Mouse (Mus musculus) intestine, embryonic 15.5 days (tissue): Measurements from ENCODE around the gene Foxn1. TPM values are rescaled to one million over a fixed set of nuclear protein-coding genes. Genes with fewer than 3 reads are reported as not detected.

ENCODE experiments used
- ATAC-seq: fragments of 200-750 bp; cut with Nextera tagmentation; 2 replicates; pipeline ENCODE4 v1.8.0; 2017; ENCODE audit warnings: moderate TSS enrichment, moderate library complexity
- H3K27ac ChIP-seq: fragments of 300-500 bp; sonication (generic); 2 replicates; pipeline ENCODE4 v1.5.1; 2015; ENCODE audit warnings: mild to moderate bottlenecking, inconsistent platforms
- H3K27me3 ChIP-seq: fragments of 300-500 bp; sonication (generic); replicated peaks from 2 replicates; pipeline ENCODE4 v1.6.1; 2015; ENCODE audit warnings: inconsistent platforms
- H3K36me3 ChIP-seq: fragments of 300-500 bp; sonication (generic); 2 replicates; pipeline ENCODE4 v1.6.1; 2015; ENCODE audit warnings: inconsistent platforms
- H3K4me1 ChIP-seq: fragments of 300-500 bp; sonication (generic); replicated peaks from 2 replicates; pipeline ENCODE4 v1.6.1; 2015; ENCODE audit warnings: inconsistent platforms
- H3K4me2 ChIP-seq: fragments of 300-500 bp; sonication (generic); replicated peaks from 2 replicates; pipeline ENCODE4 v1.6.1; 2015; ENCODE audit warnings: mild to moderate bottlenecking, inconsistent platforms
- H3K4me3 ChIP-seq: fragments of 300-500 bp; sonication (generic); replicated peaks from 2 replicates; pipeline ENCODE4 v1.5.1; 2015; ENCODE audit warnings: inconsistent platforms
- H3K9ac ChIP-seq: fragments of 300-500 bp; sonication (generic); 2 replicates; pipeline ENCODE4 v1.6.1; 2015; ENCODE audit warnings: inconsistent platforms
- H3K9me3 ChIP-seq: fragments of 300-500 bp; sonication (generic); 2 replicates; pipeline ENCODE4 v1.6.1; 2016; ENCODE audit warnings: inconsistent platforms
- WGBS: fragments of 180-500 bp; shearing (Covaris S2); methylation state at CpG from one replicate; pipeline ENCODE4 v1.1.7; 2015; 5-methylcytosine and 5-hydroxymethylcytosine counted together
- polyA plus RNA-seq: library from polyadenylated mRNA; unstranded; fragments of >200 nt; fragmentation: Nextera tagmentation; extraction: Ambion mirVana; gene quantifications from 2 replicates; pipeline ENCODE4 v1.2.1, GENCODE M21; 2015

Foxn1 gene
- not detected in 2 replicates for polyA plus RNA-seq

DNA sequence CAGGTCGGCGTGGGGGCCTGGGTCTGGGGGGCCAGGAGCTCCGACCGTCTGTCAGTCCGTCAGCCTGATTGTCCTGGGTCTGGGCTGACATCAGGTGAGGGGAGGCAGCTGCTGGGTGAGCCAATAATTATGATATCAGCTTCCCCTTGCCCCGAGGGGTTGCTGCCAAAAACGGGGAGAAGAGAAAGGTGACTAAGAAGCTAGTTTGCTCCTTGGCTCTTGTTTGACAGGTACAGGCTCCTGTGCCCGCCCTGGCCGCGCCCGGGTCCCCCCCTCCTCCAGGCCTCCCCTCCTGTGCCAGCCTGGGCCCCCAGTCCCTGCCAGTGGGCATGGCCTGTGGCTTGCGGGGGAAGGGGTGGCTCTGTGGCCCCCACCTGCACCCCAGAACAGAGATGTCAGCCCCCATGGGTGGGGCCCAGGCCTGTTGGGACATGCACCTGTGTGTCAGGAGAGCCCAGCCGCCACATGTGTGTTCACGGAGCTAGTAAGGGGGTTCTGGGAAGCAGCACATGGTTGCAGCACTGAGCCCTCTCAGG, at the start of gene Foxn1:
Gene Foxn1, minus strand, starts transcription at position 51 of the 536 bp plus-strand sequence.
- H3K36me3 ChIP-seq, result no peaks in the 10 kb centered on the region
- H3K27ac ChIP-seq, result no peak within 1 kb of the TSS
- whole genome bisulfite sequencing, result 83% methylated on average over 14 of the region's 14 CpGs
- ATAC-seq, result no peak
- 0 out of 2 replicates have a peak, but pooled peaks cover 2% of the 10 kb centered on the region for H3K4me1 ChIP-seq
- H3K4me3 ChIP-seq, result no peak within 1 kb of the TSS
- H3K4me2 ChIP-seq, result no peak within 1 kb of the TSS
- H3K9me3 ChIP-seq, result no peaks in the 10 kb centered on the region
- no peak within 1 kb of the TSS for H3K9ac ChIP-seq
- H3K27me3 ChIP-seq, result no peaks in the 10 kb centered on the region

GRCm38 (mm10) chr11:78435776-78436349, 49.5 kb upstream of the Foxn1 start:
- 0 out of 2 replicates have a peak overlapping the region, but pooled peaks have one; percentile 15 for H3K9ac ChIP-seq

GRCm38 (mm10) chr11:78434052-78434451, 47.7 kb upstream of the Foxn1 start:
- H3K4me1 ChIP-seq, result peaks cover 18% of the 10 kb centered on the region
- ATAC-seq, result peak; percentile 39
- H3K9ac ChIP-seq, result no peak overlapping the region
- H3K9me3 ChIP-seq, result no peaks in the 10 kb centered on the region
- no peak overlapping the region for H3K4me3 ChIP-seq
- peak overlapping the region; percentile 86 for H3K27ac ChIP-seq
- no peaks in the 10 kb centered on the region for H3K27me3 ChIP-seq
- no peaks in the 10 kb centered on the region for H3K36me3 ChIP-seq
- H3K4me2 ChIP-seq, result no peak overlapping the region
- WGBS, result 34% methylated on average over 4 of the region's 4 CpGs

More at GRCm38 (mm10) chr11:78435776-78436349, 49.5 kb upstream of the Foxn1 start:
- Histone ChIP-seq H3K9me3 (no peaks in the 10 kb centered on the region), H3K36me3 (no peaks in the 10 kb centered on the region), H3K4me3 (no peak overlapping the region), H3K27me3 (no peaks in the 10 kb centered on the region), H3K4me1 (peaks cover 18% of the 10 kb centered on the region), H3K27ac (peak overlapping the region; percentile 86), H3K4me2 (peak overlapping the region; percentile 46)
- ATAC-seq, result peak; percentile 75
- 4% methylated on average over 19 of the region's 19 CpGs for WGBS

- Histone ChIP-seq H3K27me3 (no peaks in the 10 kb centered on the region), H3K27ac (0 out of 2 replicates have a peak overlapping the region, but pooled peaks have one; percentile 48), H3K36me3 (no peaks in the 10 kb centered on the region), H3K4me3 (no peak overlapping the region), H3K9ac (no peak overlapping the region), H3K4me1 (peaks cover 18% of the 10 kb centered on the region), H3K4me2 (no peak overlapping the region), H3K9me3 (no peaks in the 10 kb centered on the region)
- ATAC-seq, result no peak
- 73% methylated on average over 10 of the region's 10 CpGs for WGBS
These were observed 44.8 kb upstream of the Foxn1 start for GRCm38 (mm10) chr11:78431176-78431575.

DNA sequence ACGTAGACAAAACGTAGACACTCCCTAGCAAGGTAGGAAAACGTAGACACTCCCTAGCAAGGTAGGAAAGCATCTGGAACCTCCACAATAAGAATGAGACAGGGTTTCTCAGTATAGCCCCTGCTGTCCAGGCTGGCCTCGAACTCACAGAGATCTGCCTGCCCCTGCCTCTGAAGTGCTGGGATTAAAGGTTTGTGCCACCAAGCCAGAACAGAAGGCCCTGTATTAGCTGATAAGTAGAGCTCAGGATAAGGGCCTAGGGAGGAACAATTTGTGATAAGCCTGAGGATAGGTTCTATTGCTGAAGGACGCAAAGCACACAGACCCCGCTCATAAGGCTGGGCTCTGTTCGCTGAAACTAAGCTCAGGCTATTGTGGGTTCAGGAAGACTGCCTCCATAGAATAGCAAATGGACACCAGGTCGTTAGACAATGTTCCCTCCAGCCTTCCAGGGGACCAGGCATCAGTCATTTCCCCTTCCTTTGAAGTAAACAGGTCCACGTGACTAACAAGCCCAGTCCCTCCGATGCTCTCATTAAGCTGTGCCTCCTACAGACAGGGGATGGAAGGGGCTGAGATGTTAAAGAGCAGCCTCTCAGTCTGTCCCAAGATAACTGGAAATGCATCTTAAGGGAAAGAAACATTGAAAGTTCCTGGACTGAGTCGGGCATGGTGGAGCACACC, 44.0 kb upstream of the Foxn1 start:
- WGBS, result 53% methylated on average over 11 of the region's 11 CpGs
- no peak overlapping the region for H3K4me2 ChIP-seq
- ATAC-seq, result no peak
- H3K4me1 ChIP-seq, result peaks cover 13% of the 10 kb centered on the region
- H3K27me3 ChIP-seq, result no peaks in the 10 kb centered on the region
- H3K27ac ChIP-seq, result peak overlapping the region; percentile 48; the same call in 1 of the 2 replicates
- no peaks in the 10 kb centered on the region for H3K9me3 ChIP-seq
- H3K9ac ChIP-seq, result no peak overlapping the region
- H3K36me3 ChIP-seq, result no peaks in the 10 kb centered on the region
- H3K4me3 ChIP-seq, result no peak overlapping the region

DNA sequence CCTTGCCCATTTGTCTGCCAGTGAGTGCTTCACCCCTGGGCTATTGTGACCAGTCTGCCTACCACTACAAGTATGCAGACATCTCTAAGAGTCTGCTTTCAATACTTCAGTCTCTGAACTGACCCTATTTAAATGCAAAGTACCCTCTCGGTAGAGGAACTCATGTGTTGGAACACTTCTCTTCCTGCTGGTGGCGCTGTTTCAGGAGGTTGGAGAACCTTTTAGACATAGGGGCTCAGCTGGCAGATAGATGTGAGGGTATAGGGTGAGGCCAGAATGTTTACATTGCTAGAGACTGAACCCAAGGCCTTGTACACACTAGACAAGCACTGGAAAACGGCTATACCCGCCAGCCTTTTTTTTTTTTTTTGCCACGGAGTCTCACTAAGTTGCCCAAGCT, 42.0 kb upstream of the Foxn1 start:
- 68% methylated on average over 5 of the region's 5 CpGs for WGBS
- H3K4me2 ChIP-seq, result no peak overlapping the region
- no peak overlapping the region for H3K9ac ChIP-seq
- peaks cover 2% of the 10 kb centered on the region; the same call in 1 of the 2 replicates for H3K4me1 ChIP-seq
- H3K36me3 ChIP-seq, result no peaks in the 10 kb centered on the region
- no peak overlapping the region for H3K4me3 ChIP-seq
- H3K27ac ChIP-seq, result no peak overlapping the region
- no peaks in the 10 kb centered on the region for H3K27me3 ChIP-seq
- no peak for ATAC-seq
- no peaks in the 10 kb centered on the region for H3K9me3 ChIP-seq

DNA sequence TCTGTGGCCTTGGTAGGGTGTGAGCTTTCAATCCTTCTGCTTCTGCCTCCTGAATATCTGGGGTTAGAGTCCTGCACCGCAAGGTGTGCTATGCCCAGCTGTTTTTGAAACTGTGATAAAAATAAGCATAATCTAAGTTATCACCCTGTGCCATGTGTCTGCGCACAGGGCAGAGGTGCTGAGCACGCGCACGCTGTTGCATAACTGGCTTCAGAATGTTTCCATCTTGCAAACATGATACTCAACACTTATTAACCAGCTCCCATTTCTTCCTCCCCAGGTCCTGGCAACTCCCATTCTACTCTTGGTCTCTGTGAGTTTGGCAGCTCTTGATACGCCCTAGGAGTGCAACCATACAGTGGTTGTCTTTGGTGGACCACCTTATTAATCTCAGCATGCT, 41.3 kb upstream of the Foxn1 start:
- Histone ChIP-seq H3K4me2 (no peak overlapping the region), H3K4me1 (peaks cover 2% of the 10 kb centered on the region; the same call in 1 of the 2 replicates), H3K27me3 (no peaks in the 10 kb centered on the region), H3K4me3 (no peak overlapping the region), H3K36me3 (no peaks in the 10 kb centered on the region), H3K9me3 (no peaks in the 10 kb centered on the region), H3K27ac (no peak overlapping the region; the same call in 1 of the 2 replicates), H3K9ac (no peak overlapping the region)
- 75% methylated on average over 6 of the region's 6 CpGs for WGBS
- peak; percentile 61 for ATAC-seq

DNA sequence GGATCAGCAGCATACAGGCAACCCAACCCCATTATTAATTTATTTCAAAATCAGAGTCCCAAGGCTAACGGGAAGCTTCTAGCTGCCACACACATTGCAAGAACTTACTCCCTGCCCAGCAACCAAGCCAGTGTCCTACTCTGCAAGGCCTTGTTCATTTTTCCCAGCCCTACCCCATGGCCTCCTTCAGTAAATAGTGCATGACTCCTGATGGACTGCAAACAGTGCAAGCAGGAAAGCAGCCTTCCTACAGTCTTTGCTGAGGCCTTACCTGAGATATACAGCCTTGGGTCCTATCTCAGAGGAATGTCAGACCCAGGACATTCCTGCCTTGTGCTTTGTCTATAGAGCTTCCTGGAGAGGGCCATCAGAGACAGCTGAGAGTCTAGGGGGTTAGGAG, 39.2 kb upstream of the Foxn1 start:
- Histone ChIP-seq H3K4me1 (peaks cover 5% of the 10 kb centered on the region; the same call in 1 of the 2 replicates), H3K4me3 (no peak overlapping the region), H3K4me2 (no peak overlapping the region), H3K27me3 (0 out of 2 replicates have a peak, but pooled peaks cover 4% of the 10 kb centered on the region), H3K27ac (no peak overlapping the region), H3K36me3 (no peaks in the 10 kb centered on the region), H3K9ac (no peak overlapping the region), H3K9me3 (no peaks in the 10 kb centered on the region)
- no peak for ATAC-seq
- WGBS, result 58% methylated on average over 1 of the region's 1 CpGs

- no peaks in the 10 kb centered on the region for H3K9me3 ChIP-seq
- no peak overlapping the region for H3K9ac ChIP-seq
- H3K36me3 ChIP-seq, result no peaks in the 10 kb centered on the region
- H3K4me1 ChIP-seq, result peaks cover 5% of the 10 kb centered on the region; the same call in 1 of the 2 replicates
- no peak overlapping the region for H3K4me3 ChIP-seq
- WGBS, result 72% methylated on average over 2 of the region's 2 CpGs
- 0 out of 2 replicates have a peak, but pooled peaks cover 4% of the 10 kb centered on the region for H3K27me3 ChIP-seq
- ATAC-seq, result no peak
- H3K27ac ChIP-seq, result no peak overlapping the region
- H3K4me2 ChIP-seq, result no peak overlapping the region
These were observed 38.0 kb upstream of the Foxn1 start for GRCm38 (mm10) chr11:78424352-78424751.

DNA sequence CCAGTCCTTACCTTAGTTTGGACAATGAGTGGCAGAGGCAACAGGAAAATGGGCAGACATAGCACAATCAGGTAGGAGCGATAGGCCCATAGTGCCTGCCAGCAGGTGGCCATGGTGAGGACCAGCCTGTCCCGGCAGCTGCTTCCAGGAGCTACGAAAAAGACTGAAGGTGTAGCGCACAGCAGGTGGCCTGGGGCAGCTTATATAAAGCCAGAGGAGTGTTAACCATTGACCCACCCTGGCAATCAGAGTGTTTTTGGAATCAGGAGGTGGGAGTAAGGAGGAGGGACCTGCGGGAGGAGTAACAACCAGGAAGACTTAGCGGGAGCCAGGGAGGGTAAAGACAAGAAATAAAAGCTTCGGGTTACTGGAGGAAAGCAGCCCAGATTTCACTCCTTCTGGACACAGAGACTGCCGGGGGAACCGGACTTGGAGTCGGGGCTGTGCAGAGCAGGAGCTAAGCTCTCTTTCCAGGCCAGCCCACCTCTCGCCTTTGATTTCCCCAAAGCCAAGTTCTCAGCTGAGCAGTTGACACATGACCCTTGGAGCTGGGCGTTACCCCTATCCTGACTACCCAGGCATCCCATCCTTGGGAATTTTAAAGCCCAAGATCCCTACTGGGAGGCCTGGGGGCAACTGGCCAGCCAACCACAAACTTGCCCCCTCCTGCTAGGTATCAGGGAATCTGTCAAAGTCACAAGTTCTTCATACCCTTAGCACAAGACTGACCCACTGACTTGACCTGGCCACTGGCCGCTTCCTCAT, 35.9 kb upstream of the Foxn1 start, which contains the start of gene Slc13a2:
Gene Slc13a2, minus strand, starts transcription at position 163 of the 765 bp plus-strand sequence.
- Histone ChIP-seq H3K4me3 (no peak within 1 kb of the TSS), H3K9ac (no peak within 1 kb of the TSS), H3K27ac (no peak within 1 kb of the TSS; the same call in 1 of the 2 replicates), H3K4me2 (peak within 1 kb of the TSS; percentile 30), H3K4me1 (peaks cover 5% of the 10 kb centered on the region; the same call in 1 of the 2 replicates), H3K9me3 (no peaks in the 10 kb centered on the region), H3K36me3 (no peaks in the 10 kb centered on the region), H3K27me3 (0 out of 2 replicates have a peak, but pooled peaks cover 4% of the 10 kb centered on the region)
- peak; percentile 31; the same call in 1 of the 2 replicates for ATAC-seq
- WGBS, result 23% methylated on average over 13 of the region's 13 CpGs

DNA sequence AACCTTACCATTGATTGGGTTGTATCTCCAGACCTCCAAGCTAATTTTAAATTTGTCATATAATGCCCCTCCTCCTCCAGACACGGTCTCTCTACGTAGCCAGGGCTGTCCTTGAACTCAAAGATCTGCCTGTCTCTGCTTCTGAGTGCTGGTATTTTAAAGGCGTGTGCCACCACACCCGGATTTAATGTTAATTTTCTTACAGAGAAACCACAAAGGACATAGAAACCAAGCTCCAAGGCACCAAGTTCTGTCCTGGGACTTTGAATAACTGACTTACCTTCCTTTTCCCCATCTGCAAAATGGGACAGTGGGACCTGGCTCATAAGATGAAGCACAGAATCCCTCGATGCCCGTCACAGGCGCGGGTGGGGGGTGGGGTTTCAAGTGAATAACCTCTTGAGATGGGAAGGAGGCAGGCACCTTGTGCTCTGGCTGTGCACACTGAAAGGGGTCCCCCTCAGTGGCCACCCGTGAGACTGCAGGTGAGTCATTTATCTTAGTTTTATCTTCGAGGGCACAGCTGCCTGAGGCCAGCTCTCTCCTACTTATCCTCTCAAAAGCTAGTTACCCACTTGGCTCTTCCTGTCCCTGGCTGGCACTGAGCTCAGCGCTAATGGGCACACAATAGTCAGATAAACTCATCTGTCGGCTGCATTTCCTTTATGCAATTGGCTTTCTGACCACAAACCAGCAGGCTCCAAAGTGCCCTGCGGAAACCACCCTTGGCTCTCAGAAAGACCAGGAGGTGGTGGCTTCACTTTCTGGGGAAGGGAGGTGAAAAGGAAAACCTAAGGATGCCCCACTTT, 35.0 kb upstream of the Foxn1 start:
- no peak for ATAC-seq
- Histone ChIP-seq H3K27me3 (0 out of 2 replicates have a peak, but pooled peaks cover 4% of the 10 kb centered on the region), H3K4me3 (no peak overlapping the region), H3K4me1 (peaks cover 5% of the 10 kb centered on the region; the same call in 1 of the 2 replicates), H3K36me3 (no peaks in the 10 kb centered on the region), H3K9me3 (no peaks in the 10 kb centered on the region), H3K27ac (no peak overlapping the region; the same call in 1 of the 2 replicates), H3K4me2 (no peak overlapping the region), H3K9ac (no peak overlapping the region)
- 64% methylated on average over 13 of the region's 13 CpGs for whole genome bisulfite sequencing
